Mouse (Mus musculus) megakaryocyte, adult 5-6 weeks (primary cell): ENCODE results near the gene Pls3. TPM values are rescaled to one million over a fixed set of nuclear protein-coding genes. Genes with fewer than 3 reads are reported as not detected.
A peak's percentile ranks its signal among the peaks of the same experiment; 100 is the strongest.
"Not testable (repeated sequence)": the region's sequence is repeated elsewhere in the genome, so short reads cannot be mapped to it uniquely, and the experiment has no call there.

Experiments
- ATAC-seq: 2 replicates; pipeline ENCODE4 v1.8.0; 2016; ENCODE audit warnings: mild to moderate bottlenecking, inconsistent platforms; ENCODE audit not compliant: poor library complexity, severe bottlenecking
- total RNA-seq, 2 experiments: library from RNA; stranded (forward) in 1 of 2; stranded (reverse) in 1 of 2; fragments of 153-499, 151-499 nt in 1 of 2; fragments of 221-1000, 200-1000 nt in 1 of 2; gene quantifications; 2 replicates each; pipeline versions ENCODE4 v1.2.3 to v1.2.4; 2015 to 2017

Gene Pls3
- total RNA-seq, 2 experiments from 2014 or later: 2.2 to 3.2 TPM

- ATAC-seq: no peak
Measured at GRCm38 (mm10) chrX:75779796-75780195, 95.2 kb downstream of the Pls3 start.

- ATAC-seq: no peak
Measured at GRCm38 (mm10) chrX:75777461-75777860, 97.5 kb downstream of the Pls3 start.

GRCm38 (mm10) chrX:75764794-75765328 lies 110.1 kb downstream of the Pls3 start:
- no peak for ATAC-seq

GRCm38 (mm10) chrX:75764135-75764793 lies 110.7 kb downstream of the Pls3 start:
- ATAC-seq: peak; percentile 80

- ATAC-seq: not testable (repeated sequence)
Measured at GRCm38 (mm10) chrX:75759461-75759860, 115.5 kb downstream of the Pls3 start.

GRCm38 (mm10) chrX:75759036-75759435 lies 115.9 kb downstream of the Pls3 start:
- not testable (repeated sequence) for ATAC-seq

GRCm38 (mm10) chrX:75757966-75758365 lies 117.0 kb downstream of the Pls3 start:
- not testable (repeated sequence) for ATAC-seq

- ATAC-seq: not testable (repeated sequence)
Measured at GRCm38 (mm10) chrX:75754531-75754930, 120.5 kb downstream of the Pls3 start.

GRCm38 (mm10) chrX:75750126-75750725 lies 124.8 kb downstream of the Pls3 start:
- not testable (repeated sequence) for ATAC-seq

GRCm38 (mm10) chrX:75749312-75749711 lies 125.7 kb downstream of the Pls3 start:
- not testable (repeated sequence) for ATAC-seq

- ATAC-seq: not testable (repeated sequence)
Measured at GRCm38 (mm10) chrX:75744466-75744865, 130.5 kb downstream of the Pls3 start.

GRCm38 (mm10) chrX:75739464-75739863 lies 135.5 kb downstream of the Pls3 start:
- not testable (repeated sequence) for ATAC-seq
